Mouse (Mus musculus): Measurements from ENCODE around the gene Lclat1.
A peak's percentile ranks its signal among the peaks of the same experiment; 100 is the strongest.
"Not testable (repeated sequence)": the region's sequence is repeated elsewhere in the genome, so short reads cannot be mapped to it uniquely, and the experiment has no call there.

Lclat1 gene

DNA sequence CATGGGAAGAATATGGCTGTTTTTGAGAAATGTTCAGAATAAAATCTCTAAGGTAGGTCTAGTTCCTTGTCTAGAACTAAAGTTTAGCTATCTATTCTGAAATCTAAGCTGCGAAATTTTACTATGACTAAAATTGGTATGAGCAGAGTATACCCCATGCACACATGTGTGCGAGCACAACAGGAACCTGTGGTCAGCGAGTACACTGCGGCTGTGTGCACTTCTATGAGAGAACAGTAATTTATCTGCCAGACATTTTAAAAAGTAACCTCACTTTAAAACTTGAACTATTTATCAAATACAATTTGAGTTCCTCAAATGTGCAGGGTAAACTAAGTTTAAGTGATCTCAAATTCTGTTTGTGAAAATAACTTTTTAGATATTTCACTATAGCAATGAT is 34.2 kb downstream of the Lclat1 start:
- no peak for DNase-seq (ENCODE audit: low spot score)

GRCm38 (mm10) chr17:73142445-73142844 is 34.7 kb downstream of the Lclat1 start:
- no peak for DNase-seq (ENCODE audit: low spot score)

- no peak for DNase-seq (ENCODE audit: low spot score)
These were observed 37.6 kb downstream of the Lclat1 start for GRCm38 (mm10) chr17:73145426-73145825.

- DNase-seq (ENCODE audit: low spot score): no peak
These were observed 40.8 kb downstream of the Lclat1 start for GRCm38 (mm10) chr17:73148607-73149006.

- not testable (repeated sequence) for DNase-seq (ENCODE audit: low spot score)
These were observed 45.2 kb downstream of the Lclat1 start for GRCm38 (mm10) chr17:73152790-73153525.

GRCm38 (mm10) chr17:73153672-73154071 is 45.9 kb downstream of the Lclat1 start:
- no peak for DNase-seq (ENCODE audit: low spot score)

- no peak for DNase-seq (ENCODE audit: low spot score)
These were observed 48.8 kb downstream of the Lclat1 start for GRCm38 (mm10) chr17:73156606-73157005.

- DNase-seq (ENCODE audit: low spot score): no peak
These were observed 54.0 kb downstream of the Lclat1 start for GRCm38 (mm10) chr17:73161795-73162194.

- DNase-seq (ENCODE audit: low spot score): no peak
These were observed 54.8 kb downstream of the Lclat1 start for GRCm38 (mm10) chr17:73162445-73163208.

GRCm38 (mm10) chr17:73163597-73163996 is 55.8 kb downstream of the Lclat1 start:
- DNase-seq (ENCODE audit: low spot score): no peak

DNA sequence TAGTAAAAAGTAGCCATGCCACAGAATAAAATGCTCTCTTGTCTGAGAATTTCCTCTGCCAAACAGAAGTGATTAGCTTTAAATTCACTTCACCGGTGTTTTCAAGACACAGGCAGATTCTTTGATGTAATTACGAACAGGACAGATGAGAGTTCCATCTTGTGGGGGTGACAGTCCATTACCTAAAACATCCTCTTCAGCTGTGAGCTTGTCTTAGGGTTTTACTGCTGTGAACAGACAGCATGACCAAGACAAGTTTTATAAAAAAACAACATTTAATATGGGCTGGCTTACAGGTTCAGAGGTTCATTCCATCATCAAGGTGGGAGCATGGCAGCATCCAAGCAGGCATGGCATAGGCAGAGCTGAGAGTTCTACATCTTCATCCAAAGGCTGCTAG is 56.3 kb downstream of the Lclat1 start:
- no peak for DNase-seq (ENCODE audit: low spot score)

DNA sequence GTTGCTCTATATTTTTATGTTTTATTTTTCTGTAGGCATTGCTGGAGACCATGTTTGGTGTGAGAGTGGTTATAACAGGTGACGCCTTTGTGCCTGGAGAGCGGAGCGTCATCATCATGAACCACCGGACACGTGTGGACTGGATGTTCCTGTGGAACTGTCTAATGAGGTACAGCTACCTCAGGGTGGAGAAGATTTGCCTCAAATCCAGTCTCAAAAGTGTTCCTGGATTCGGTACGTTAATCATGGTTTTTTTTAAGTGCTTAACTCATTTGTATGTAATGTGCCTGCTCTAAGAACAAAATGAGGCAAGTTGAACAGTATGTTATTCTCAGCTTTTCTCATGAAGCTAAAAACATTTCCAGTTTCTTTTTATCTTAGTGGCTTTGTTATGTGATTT is 61.7 kb downstream of the Lclat1 start:
- no peak for DNase-seq (ENCODE audit: low spot score)

DNA sequence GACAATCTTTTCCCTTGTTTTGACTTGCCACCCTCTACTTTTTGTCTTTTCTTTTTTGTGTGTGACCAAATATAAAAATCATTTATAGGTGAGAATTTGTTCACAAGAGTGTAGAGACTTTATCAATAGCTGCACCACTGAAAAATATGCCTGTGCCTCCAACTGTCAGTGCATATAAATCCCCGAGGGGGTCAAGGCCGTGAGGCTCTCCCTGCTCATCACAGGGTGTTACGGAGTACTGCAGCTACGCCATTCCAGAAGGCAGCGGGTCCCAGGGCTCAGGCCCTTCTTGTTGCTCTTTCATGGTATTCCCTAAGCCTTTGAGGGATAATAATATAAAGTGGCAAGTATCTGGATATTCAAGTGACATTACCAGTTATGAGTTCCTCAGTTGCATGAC is 62.4 kb downstream of the Lclat1 start:
- DNase-seq (ENCODE audit: low spot score): no peak

DNA sequence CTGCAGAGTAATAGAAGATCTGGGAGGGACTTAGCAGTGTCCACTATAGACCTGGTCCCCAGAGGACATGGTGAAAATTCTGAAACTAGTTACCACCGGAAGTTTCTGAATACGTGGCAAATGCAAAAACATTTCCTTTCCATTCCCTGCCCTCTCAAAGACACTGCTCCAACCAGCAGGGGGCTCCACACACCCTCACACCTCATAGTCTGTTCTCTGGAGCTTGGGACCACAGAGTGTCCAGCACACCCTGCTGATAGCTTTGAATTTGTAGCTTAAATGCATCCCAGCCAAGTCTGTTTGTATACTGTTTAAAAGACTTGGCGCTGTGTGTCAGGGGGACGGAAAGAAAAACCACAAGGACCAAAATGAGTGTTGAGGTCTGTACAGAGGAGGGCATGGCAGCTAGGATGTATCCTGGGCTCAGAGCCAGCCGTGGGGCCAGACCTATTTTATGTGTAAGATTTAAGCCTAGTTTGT is 66.3 kb downstream of the Lclat1 start:
- DNase-seq (ENCODE audit: low spot score): peak; percentile 49

GRCm38 (mm10) chr17:73175720-73176119 is 67.9 kb downstream of the Lclat1 start:
- no peak for DNase-seq (ENCODE audit: low spot score)

- DNase-seq (ENCODE audit: low spot score): no peak
These were observed 69.3 kb downstream of the Lclat1 start for GRCm38 (mm10) chr17:73177079-73177478.

GRCm38 (mm10) chr17:73186929-73187328 is 79.1 kb downstream of the Lclat1 start:
- no peak for DNase-seq (ENCODE audit: low spot score)

DNA sequence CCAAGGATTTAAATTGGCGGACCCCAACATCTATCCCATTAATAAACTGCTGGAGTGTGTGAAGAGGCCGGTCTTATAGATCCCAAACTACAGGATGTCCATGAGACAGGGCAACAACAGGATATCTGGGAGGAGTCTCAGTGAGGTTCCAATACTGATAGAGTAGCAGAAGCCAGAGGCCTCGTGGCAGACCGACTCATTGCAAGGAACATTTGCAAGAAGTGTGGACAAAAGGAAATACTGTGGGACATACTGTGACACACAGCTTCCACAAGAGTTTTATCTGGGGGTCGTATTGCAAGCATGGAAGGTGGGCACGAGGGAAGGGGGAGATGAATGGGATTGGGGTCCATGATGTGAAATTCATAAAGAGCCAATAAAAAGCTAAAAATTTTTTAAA is 86.4 kb downstream of the Lclat1 start:
- DNase-seq (ENCODE audit: low spot score): no peak

DNA sequence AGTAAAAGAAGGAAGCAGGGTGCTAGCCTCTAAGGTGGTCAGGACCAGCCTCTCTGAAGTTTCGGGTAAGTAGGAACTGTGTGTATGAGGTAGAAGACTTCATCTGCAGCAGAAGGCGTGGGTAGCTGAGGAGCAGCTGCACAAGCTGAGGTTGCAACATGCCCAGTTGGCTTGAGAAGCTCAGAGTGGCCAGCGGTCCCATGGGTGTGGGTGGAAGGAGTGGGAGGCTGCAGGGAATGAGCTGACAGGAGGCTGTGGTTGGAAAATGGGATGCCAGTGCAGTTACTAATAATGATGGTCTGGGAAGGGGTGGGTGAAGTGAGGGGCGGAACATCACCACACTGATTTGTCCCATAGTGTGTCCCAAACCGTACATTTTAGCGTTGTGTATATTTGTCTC is 86.8 kb downstream of the Lclat1 start:
- peak; percentile 18 for DNase-seq (ENCODE audit: low spot score)

DNA sequence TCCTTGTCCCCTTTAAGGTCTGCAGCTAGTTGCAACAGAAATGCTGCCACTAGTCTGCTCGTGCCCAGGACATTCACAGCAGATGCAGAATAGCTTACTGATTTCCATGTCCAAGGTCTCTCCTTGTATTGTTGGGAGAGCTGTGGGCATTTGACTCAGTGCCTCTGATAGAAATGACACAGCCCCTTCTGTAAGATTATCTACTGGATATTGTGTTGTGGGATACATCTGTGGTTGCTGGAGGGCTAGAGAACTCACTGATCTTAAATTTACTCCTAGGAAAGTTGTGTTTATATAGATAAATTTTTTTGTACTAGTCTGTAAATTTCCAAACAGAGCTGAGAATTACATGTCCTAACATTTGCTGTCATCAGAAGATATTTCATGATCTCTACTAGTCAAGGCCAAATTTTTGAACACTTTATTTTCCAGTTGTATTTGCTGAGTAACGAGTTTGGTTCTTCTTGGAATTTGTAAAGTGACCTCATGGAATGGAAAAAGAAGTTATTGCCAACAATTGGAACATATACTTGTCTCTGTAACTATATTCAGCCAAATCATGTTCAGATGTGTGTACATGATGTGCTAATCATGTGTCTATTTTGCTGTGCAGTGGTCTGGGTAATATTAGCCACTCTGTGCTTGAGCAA is 87.4 kb downstream of the Lclat1 start:
- DNase-seq (ENCODE audit: low spot score): peak; percentile 1

- peak; percentile 5 for DNase-seq (ENCODE audit: low spot score)
These were observed 88.4 kb downstream of the Lclat1 start for GRCm38 (mm10) chr17:73196139-73196538.

GRCm38 (mm10) chr17:73197724-73198123 is 89.9 kb downstream of the Lclat1 start:
- DNase-seq (ENCODE audit: low spot score): no peak

DNA sequence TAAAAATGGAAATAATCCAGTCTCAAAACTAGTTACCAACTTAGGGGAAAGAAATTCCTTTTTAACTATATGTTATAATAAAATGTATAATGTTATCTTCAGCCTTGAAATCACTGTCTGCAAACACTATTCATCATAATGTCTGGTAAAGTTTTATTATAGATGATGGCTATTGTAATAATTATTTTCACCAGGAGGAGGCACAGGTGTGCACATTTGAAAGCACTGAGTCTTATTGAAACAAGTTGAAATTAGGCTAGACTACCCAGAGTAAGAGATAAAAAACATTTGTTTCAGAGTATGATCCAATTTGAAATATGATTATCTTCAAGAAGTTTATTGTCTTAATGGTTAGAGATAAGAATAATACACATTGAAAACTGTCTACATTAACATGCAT is 91.6 kb downstream of the Lclat1 start:
- DNase-seq (ENCODE audit: low spot score): no peak
